Mouse (Mus musculus): ENCODE results near the gene Zfp105. TPM values are rescaled to one million over a fixed set of nuclear protein-coding genes. Genes with fewer than 3 reads are reported as not detected.

Gene Zfp105
- polyA plus RNA-seq (2012; rRNA removed): 12.4 and 13.1 TPM in 2 replicates

DNA sequence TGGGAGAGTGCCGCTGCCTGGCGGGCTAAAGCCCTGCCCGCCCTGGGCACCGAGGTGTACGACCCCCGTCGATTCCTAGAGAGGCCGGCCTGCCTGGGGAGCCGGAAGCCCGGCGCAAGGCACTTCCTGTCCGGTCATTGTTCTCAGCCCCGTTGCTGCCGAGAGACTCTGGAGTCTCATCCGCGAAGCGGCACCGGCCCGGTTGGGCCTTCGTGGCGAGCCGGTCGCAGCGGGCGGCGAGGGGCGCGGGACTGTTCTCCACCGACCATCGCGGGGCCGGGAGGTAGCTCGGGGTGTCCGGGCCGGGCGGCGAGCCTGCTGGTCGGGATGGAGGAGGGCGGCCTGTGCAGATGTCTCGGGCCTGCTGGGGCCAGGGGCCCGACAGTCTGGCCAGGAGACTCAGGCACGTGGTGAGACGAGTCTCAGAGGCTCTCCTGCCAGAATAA lies at the start of gene Zfp105:
Gene Zfp105 (plus strand): TSS at position 137 of the 446 bp plus-strand sequence.
- peak; percentile 96 for DNase-seq (ENCODE audit: low read depth)
- TF ChIP-seq POLR2A (IDR thresholded peaks at IDR 0.05; ENCODE audit: borderline replicate concordance, extremely low read depth, insufficient read depth, insufficient read length, poor library complexity, severe bottlenecking) (no peak; the same call in none of the 2 replicates), CTCF (IDR thresholded peaks at IDR 0.05; ENCODE audit: borderline replicate concordance, extremely low read depth, insufficient read depth, insufficient read length) (no peak)

DNA sequence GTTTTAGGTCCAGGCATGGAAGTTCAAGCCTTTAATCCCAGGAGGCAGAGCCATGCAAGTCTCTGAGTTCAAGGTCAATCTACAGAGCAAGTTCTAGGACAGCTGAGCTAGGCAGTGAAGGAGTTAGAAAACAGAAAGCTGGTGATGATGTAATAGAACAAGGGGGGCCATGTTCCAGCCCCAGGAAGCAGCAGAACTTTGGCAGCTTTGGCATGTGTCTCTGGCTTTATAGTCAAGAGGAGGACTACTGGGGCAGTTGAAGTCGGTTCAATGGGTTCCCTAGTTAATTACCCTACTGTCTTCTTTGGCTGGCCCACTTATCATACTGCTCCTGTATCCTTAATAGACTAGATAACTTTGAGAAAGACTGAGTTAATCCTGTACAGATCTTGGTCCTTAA lies 48.2 kb upstream of the Zfp105 start:
- no peak for DNase-seq (ENCODE audit: low read depth)
- TF ChIP-seq CTCF (IDR thresholded peaks at IDR 0.05; ENCODE audit: borderline replicate concordance, extremely low read depth, insufficient read depth, insufficient read length) (no peak), POLR2A (IDR thresholded peaks at IDR 0.05; ENCODE audit: borderline replicate concordance, extremely low read depth, insufficient read depth, insufficient read length, poor library complexity, severe bottlenecking) (no peak)

DNA sequence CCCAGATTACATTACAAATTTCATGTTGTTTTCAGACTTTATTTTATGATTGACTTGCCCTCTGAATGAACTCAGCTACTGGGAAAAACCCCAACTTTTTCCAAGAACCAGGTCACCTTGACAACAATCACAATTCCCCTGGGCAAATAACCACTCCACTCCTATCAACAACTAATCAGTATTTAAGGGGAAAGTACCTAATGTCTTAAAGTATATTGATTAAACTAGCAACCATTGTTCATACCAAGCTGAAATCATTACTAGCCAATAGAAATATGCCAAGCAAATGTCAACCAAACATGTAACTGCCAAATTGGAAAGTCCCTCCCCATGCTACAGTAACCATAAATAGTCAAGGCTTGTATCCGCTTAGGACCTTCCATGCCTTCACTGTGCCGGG lies 47.7 kb upstream of the Zfp105 start:
- no peak for DNase-seq (ENCODE audit: low read depth)
- TF ChIP-seq CTCF (IDR thresholded peaks at IDR 0.05; ENCODE audit: borderline replicate concordance, extremely low read depth, insufficient read depth, insufficient read length) (no peak), POLR2A (IDR thresholded peaks at IDR 0.05; ENCODE audit: borderline replicate concordance, extremely low read depth, insufficient read depth, insufficient read length, poor library complexity, severe bottlenecking) (no peak)

DNA sequence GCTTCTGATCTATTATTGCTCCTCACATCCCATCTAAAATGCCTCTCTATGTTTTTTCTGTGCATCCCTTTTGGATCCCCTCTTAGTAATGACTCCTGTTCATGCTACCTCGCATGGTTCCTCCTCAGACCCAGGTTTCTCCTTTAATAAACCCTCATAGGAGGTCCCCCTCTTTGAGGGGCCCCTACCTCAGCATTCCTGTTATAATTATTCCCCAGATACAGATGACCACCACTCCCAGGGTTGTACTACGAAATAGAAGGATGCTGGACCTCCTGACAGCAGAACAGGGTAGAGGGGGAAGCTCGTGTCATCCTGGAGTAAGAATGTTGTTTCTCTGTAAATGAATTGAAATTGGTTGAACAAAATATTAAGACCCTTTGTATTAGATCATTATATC lies 37.5 kb upstream of the Zfp105 start, which contains the start of gene Zkscan7:
Gene Zkscan7 (plus strand): TSS at position 301 of the 400 bp plus-strand sequence.
- TF ChIP-seq POLR2A (IDR thresholded peaks at IDR 0.05; ENCODE audit: borderline replicate concordance, extremely low read depth, insufficient read depth, insufficient read length, poor library complexity, severe bottlenecking) (no peak), CTCF (IDR thresholded peaks at IDR 0.05; ENCODE audit: borderline replicate concordance, extremely low read depth, insufficient read depth, insufficient read length) (no peak)
- DNase-seq (ENCODE audit: low read depth): no peak

DNA sequence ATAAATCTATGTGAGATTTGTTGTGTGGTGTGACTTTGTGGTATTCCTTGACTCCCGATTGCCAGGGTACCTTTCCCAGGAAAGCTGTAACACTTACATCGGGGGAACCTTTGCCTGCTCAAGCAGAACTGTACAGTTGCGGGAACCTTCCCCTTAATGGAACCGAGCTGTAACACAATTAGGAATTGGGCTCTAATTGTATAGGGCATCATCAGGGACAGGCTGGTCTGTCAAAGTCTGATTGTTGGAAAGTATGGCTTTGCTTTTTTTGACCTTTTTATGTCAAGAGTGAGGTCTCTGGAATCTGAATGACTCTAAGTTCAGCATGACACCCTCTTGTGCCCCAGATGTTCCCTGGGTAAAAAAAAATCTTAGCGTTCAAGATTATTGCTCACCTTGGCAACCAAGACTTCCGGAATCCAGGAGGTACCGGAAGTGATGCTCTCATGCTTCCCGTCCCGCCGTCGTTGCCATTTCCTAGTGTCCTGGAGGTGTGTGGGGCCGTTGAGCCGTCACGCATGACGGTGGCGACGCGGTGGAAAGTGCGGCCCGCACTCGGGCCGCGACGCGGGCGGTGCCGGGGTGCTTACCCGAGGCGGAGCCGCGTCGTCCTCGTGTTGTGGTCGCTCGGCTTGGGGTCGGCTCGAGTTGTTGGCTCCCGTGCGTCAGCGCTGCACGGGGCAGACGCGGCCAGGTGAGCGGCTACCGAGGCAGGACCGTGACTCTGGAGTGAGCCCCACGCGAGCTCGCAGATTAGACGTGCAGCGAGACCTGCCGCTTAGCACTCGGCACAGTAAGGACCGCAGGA lies 36.3 kb upstream of the Zfp105 start:
- no peak for TF ChIP-seq POLR2A (IDR thresholded peaks at IDR 0.05; ENCODE audit: borderline replicate concordance, extremely low read depth, insufficient read depth, insufficient read length, poor library complexity, severe bottlenecking)
- TF ChIP-seq CTCF (IDR thresholded peaks at IDR 0.05; ENCODE audit: borderline replicate concordance, extremely low read depth, insufficient read depth, insufficient read length): no peak
- DNase-seq (ENCODE audit: low read depth): peak; percentile 89

DNA sequence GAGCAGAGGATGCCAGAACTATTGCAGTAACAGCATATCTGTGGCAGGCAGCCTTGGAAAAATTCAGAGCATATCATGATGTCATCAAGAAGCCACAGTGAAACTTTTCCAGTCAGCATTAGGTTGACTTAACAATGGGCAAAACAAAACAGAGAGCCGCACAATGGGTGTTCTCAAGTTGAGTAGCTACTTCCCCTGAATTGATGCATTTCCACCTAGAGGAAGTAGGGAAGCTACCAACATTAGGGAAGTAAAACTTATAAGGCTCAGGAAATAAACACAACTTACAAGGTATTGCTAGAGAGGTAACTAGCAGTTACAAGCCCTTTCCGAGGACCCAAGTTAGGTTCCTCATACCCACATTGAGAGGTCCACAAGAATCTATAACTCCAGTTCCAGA lies 21.8 kb upstream of the Zfp105 start:
- TF ChIP-seq CTCF (IDR thresholded peaks at IDR 0.05; ENCODE audit: borderline replicate concordance, extremely low read depth, insufficient read depth, insufficient read length): no peak
- TF ChIP-seq POLR2A (IDR thresholded peaks at IDR 0.05; ENCODE audit: borderline replicate concordance, extremely low read depth, insufficient read depth, insufficient read length, poor library complexity, severe bottlenecking): no peak

DNA sequence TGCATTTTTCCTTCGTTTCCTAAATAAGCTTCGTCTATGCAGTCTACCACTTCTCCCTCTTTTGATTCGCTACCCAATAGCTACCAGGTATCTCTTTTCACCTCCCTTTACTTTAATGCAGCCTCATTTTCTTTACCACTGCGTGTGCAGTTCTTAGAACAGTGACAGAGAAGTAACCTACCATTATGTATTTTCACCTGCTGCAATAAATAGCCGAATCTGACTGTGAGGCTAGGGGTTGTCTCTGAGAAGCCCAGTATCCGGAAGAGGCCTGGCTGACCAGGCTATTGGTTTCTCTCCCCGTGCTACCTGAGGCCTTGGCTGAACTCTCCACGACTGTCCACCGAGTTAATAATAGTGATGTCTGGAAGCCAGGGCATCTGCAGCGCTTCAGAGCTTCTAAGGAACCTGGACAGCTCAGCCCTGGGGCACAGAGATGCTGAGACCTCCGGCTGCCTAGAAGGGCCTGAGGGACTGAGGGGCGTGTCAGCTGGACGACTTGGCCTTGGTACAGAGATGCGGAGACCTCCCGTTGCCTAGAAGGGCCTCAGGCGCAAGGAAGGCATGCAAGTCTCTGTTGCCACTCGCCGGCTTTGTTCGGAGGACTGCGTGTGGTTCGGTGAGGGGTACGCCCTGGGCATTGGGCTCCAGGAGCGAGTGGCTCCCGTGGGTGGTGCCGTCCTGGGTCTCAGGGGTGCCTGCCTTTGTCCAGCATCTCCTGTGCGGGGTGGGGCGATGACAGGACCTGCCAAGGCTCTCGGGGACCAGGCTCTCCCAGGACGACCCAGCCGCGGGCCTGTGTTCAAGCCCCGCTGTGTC lies 19.9 kb upstream of the Zfp105 start:
- DNase-seq (ENCODE audit: low read depth): peak; percentile 96
- TF ChIP-seq CTCF (IDR thresholded peaks at IDR 0.05; ENCODE audit: borderline replicate concordance, extremely low read depth, insufficient read depth, insufficient read length) (no peak), POLR2A (IDR thresholded peaks at IDR 0.05; ENCODE audit: borderline replicate concordance, extremely low read depth, insufficient read depth, insufficient read length, poor library complexity, severe bottlenecking) (peak; percentile 57; the same call in 1 of the 2 replicates)

More for the DNA sequence above, 21.8 kb upstream of the Zfp105 start:
- DNase-seq (ENCODE audit: low read depth): no peak

DNA sequence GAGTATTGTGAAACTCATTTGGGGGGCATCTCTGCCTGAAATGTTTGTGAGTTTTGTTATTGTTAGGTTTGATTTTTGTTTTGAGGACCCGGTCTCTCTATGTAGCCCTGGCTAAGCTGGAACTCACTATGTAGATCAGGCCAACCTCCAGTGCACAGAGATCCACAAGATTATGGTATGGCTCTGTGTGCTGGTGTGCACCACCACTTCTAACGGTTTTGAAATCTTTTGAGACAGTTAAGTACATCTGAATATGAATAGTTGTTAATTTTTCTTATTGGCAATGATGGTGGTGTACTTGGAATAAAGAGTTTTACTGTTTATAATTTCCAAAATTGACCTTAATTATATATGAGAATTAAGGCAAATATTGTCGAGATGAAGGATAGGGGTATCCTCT lies 436 bp upstream of the Zfp105 start:
- no peak for DNase-seq (ENCODE audit: low read depth)
- TF ChIP-seq CTCF (IDR thresholded peaks at IDR 0.05; ENCODE audit: borderline replicate concordance, extremely low read depth, insufficient read depth, insufficient read length): no peak
- no peak for TF ChIP-seq POLR2A (IDR thresholded peaks at IDR 0.05; ENCODE audit: borderline replicate concordance, extremely low read depth, insufficient read depth, insufficient read length, poor library complexity, severe bottlenecking)

DNA sequence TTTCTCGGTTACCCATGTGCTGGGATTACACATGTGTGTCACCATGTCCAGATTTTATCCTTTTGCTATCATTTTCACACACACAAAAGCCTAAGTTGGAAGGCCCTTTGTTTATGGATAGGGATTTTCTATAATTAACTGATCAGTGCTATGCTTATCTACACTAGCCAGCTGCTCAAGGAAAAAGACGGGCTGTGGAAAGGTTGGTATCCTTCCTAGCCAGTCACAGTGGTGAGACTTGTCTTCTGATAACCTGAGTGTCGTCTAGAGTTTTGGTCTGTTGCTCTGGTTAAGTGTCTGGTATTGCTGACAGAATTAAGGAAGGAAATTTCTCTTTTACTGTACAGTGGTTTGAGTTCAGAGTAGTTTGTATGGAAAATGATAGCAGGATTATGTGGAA lies 6.0 kb downstream of the Zfp105 start:
- TF ChIP-seq CTCF (IDR thresholded peaks at IDR 0.05; ENCODE audit: borderline replicate concordance, extremely low read depth, insufficient read depth, insufficient read length): no peak
- no peak for TF ChIP-seq POLR2A (IDR thresholded peaks at IDR 0.05; ENCODE audit: borderline replicate concordance, extremely low read depth, insufficient read depth, insufficient read length, poor library complexity, severe bottlenecking)
- DNase-seq (ENCODE audit: low read depth): no peak

DNA sequence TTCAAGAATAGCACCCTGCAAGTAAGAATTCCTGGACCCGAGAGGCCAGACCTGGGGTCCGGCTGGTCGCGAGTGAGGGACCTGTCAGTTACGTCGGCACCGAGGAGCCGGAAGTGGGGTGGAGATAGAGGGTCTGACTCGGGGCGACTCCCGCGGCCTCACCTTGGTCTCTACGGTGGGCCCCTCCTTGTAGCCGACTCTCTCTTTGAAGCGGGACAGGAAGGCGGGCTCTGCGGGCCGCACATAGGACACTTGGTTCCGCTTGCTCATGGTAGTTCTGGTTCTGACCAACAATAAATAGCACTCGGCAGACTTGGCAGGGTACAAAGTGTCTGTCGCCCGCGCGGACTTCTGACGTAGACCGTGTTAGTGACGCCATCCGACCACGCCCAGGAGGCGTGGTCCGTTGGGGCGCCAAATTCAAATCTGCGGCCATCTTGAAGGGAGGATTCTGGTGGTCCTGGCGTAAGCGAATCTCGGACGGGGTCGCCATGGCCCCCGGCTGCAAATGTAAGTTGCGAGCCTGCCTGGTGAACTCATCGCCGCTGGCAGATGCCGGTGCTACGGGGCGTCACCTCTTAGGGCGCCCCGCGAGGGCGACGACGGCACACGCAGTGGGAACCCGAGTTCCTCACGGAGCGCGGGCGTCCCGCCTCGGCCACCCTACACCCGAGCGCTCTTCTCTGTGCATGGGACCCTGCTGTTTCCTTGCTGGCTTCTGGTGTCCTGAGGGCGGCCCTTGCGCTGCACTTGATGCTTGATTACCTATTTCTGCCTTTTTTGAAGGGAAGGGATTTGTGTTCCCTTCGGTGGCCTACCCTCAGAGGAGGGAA lies 28.0 kb downstream of the Zfp105 start, which contains the start of the genes 1110059G10Rik and Kif15:
Gene 1110059G10Rik (minus strand): TSS at position 358 of the 833 bp plus-strand sequence.
Gene Kif15 (plus strand): TSS at position 404 of the 833 bp plus-strand sequence.
- peak; percentile 30; the same call in 1 of the 2 replicates for TF ChIP-seq POLR2A (IDR thresholded peaks at IDR 0.05; ENCODE audit: borderline replicate concordance, extremely low read depth, insufficient read depth, insufficient read length, poor library complexity, severe bottlenecking)
- TF ChIP-seq CTCF (IDR thresholded peaks at IDR 0.05; ENCODE audit: borderline replicate concordance, extremely low read depth, insufficient read depth, insufficient read length): no peak
- DNase-seq (ENCODE audit: low read depth): peak; percentile 97

Other genes starting within 250 kb of the Zfp105 start
- gene Topaz1, start 175.7 kb upstream of the Zfp105 start, polyA plus RNA-seq (2012; rRNA removed): not detected in 2 replicates
- 6.1 and 6.3 TPM in 2 replicates for gene Tcaim, start 117.5 kb upstream of the Zfp105 start, polyA plus RNA-seq (2012; rRNA removed)
- not detected in 2 replicates for gene Gm35549, start 79.0 kb upstream of the Zfp105 start, polyA plus RNA-seq (2012; rRNA removed)
- gene Zfp445, start 57.1 kb upstream of the Zfp105 start, polyA plus RNA-seq (2012; rRNA removed): 156 and 160 TPM in 2 replicates
- gene Zkscan7, start 37.4 kb upstream of the Zfp105 start, polyA plus RNA-seq (2012; rRNA removed): 6.8 and 8.5 TPM in 2 replicates
- 17.7 and 23.8 TPM in 2 replicates for gene 1110059G10Rik, start 27.9 kb downstream of the Zfp105 start, polyA plus RNA-seq (2012; rRNA removed)
- gene Kif15, start 28.0 kb downstream of the Zfp105 start, polyA plus RNA-seq (2012; rRNA removed): 19.0 and 41.9 TPM in 2 replicates
- gene Tmem42, start 98.3 kb downstream of the Zfp105 start, polyA plus RNA-seq (2012; rRNA removed): 16.5 and 19.1 TPM in 2 replicates
- 0.54 and 0.71 TPM in 2 replicates for gene Tgm4, start 111.7 kb downstream of the Zfp105 start, polyA plus RNA-seq (2012; rRNA removed)
- 85.5 and 92.3 TPM in 2 replicates for gene Zdhhc3, start 190.1 kb downstream of the Zfp105 start, polyA plus RNA-seq (2012; rRNA removed)
- 64.4 and 85.6 TPM in 2 replicates for gene Exosc7, start 190.1 kb downstream of the Zfp105 start, polyA plus RNA-seq (2012; rRNA removed)
- gene Clec3b, start 227.9 kb downstream of the Zfp105 start, polyA plus RNA-seq (2012; rRNA removed): 3.7 and 5.0 TPM in 2 replicates

Measured in brain, embryonic 14.5 days (tissue).